Mouse (Mus musculus) embryonic fibroblast, embryonic 13.5 days (primary cell): ENCODE results near the gene Zdhhc14.

Source experiments
- CTCF ChIP-seq: IDR thresholded peaks from 2 replicates; pipeline ENCODE4 v1.5.1; 2011; ENCODE audit warnings: mild to moderate bottlenecking, control low read depth, low read length, moderate library complexity, borderline replicate concordance; ENCODE audit not compliant: insufficient read depth
- POLR2A ChIP-seq: IDR thresholded peaks from 2 replicates; pipeline ENCODE4 v1.6.1; 2011; ENCODE audit warnings: low read depth, mild to moderate bottlenecking, control low read depth, low read length, moderate library complexity

GRCm38 (mm10) chr17:5679315-5679714 is 187.0 kb downstream of the Zdhhc14 start:
- TF ChIP-seq CTCF (no peak), POLR2A (no peak)
